Mouse (Mus musculus) testis, adult 2 months (tissue): ENCODE results near the gene Gfy.

Experiments used
- CTCF ChIP-seq: fragments of 200-500 bp; IDR thresholded peaks from 2 replicates; pipeline ENCODE4 v1.5.1; 2012; ENCODE audit warnings: low read depth, mild to moderate bottlenecking, inconsistent platforms, low read length, moderate library complexity; ENCODE audit not compliant: control insufficient read depth, insufficient read depth, insufficient replicate concordance
- POLR2A ChIP-seq: fragments of 200-500 bp; IDR thresholded peaks from 2 replicates; pipeline ENCODE4 v1.6.1; 2012; ENCODE audit warnings: low read depth, mild to moderate bottlenecking, inconsistent platforms, low read length, moderate library complexity; ENCODE audit not compliant: control insufficient read depth

DNA sequence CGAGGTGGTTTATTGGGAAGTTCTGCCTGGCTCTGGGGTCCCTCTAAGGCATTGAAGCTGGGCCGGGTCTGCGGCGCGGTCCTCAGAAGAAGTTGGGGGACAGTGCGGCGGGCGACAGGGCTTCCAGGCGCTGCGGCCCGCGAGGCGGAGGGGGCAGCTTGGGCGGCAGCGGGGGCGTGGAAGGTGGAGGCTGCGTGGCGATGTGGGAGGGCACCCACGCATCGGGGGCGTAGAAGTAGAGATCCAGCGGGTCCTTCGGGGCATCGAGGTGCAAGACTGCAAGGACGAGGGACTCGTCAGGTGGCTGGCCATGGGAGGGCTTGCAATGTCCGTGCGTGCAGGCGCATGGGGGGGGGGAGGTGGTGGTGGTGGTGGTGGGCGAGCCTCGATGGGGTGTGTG is 3.0 kb downstream of the Gfy start:
- no peak; the same call in 1 of the 2 replicates for TF ChIP-seq POLR2A
- no peak for TF ChIP-seq CTCF
